Mouse (Mus musculus) C2C12 (cell line): ENCODE data around the gene Faah. TPM values are rescaled to one million over a fixed set of nuclear protein-coding genes. Genes with fewer than 3 reads are reported as not detected.

Experiments used
- H3K27me3 ChIP-seq: one replicate; pipeline ENCODE4 v1.6.1; 2011; ENCODE audit not compliant: control insufficient read depth, insufficient read depth, insufficient read length
- H3K36me3 ChIP-seq: one replicate; pipeline ENCODE4 v1.6.1; 2011; ENCODE audit not compliant: control insufficient read depth, insufficient read depth
- H3K4me3 ChIP-seq: one replicate; pipeline ENCODE4 v1.5.1; 2011; ENCODE audit warnings: mild to moderate bottlenecking, control low read depth; ENCODE audit not compliant: poor library complexity, insufficient read depth, severe bottlenecking
- H3K79me2 ChIP-seq: one replicate; pipeline ENCODE4 v1.6.1; 2011; ENCODE audit not compliant: control insufficient read depth, insufficient read depth
- H3K79me3 ChIP-seq: one replicate; pipeline ENCODE4 v1.6.1; 2011; ENCODE audit warnings: low read depth, control low read depth
- H3ac ChIP-seq: one replicate; pipeline ENCODE3; 2011; ENCODE audit warnings: low read depth; ENCODE audit not compliant: control insufficient read depth, insufficient read length
- CEBPB ChIP-seq: IDR thresholded peaks from one replicate; pipeline ENCODE4 v1.6.1; 2011; ENCODE audit warnings: low read depth, mild to moderate bottlenecking, control low read depth, moderate library complexity
- CTCF ChIP-seq: IDR thresholded peaks from one replicate; pipeline ENCODE4 v1.5.1; 2011; ENCODE audit not compliant: control insufficient read depth, insufficient read depth, insufficient read length
- FOSL1 ChIP-seq: IDR thresholded peaks from one replicate; pipeline ENCODE4 v1.8.0; 2011; ENCODE audit warnings: mild to moderate bottlenecking, low read length; ENCODE audit not compliant: poor library complexity, insufficient read depth, severe bottlenecking
- MAX ChIP-seq: IDR thresholded peaks from one replicate; pipeline ENCODE4 v1.6.1; 2011; ENCODE audit warnings: mild to moderate bottlenecking, control low read depth
- MYOD1 ChIP-seq: IDR thresholded peaks from one replicate; pipeline ENCODE4 v1.6.1; 2011; ENCODE audit warnings: low read depth; ENCODE audit not compliant: control insufficient read depth, insufficient read length
- MYOG ChIP-seq: IDR thresholded peaks from one replicate; pipeline ENCODE4 v1.6.1; 2011; ENCODE audit not compliant: control insufficient read depth, insufficient read length; ENCODE audit errors: extremely low read depth
- USF1 ChIP-seq: IDR thresholded peaks from one replicate; pipeline ENCODE4 v1.6.1; 2011; ENCODE audit warnings: low read depth, mild to moderate bottlenecking, control low read depth, moderate library complexity
- polyA plus RNA-seq: library from polyadenylated mRNA; unstranded; fragments of >200 nt; fragmentation: generic; extraction: Trizol; gene quantifications from one replicate; pipeline ENCODE4 v1.2.1, GENCODE M21; 2012; ENCODE audit warnings: missing spikeins

Gene Faah
- polyA plus RNA-seq, 1 experiment: 0.06 TPM

GRCm38 (mm10) chr4:115964446-115964845 lies 53.3 kb downstream of the Faah start:
- H3K79me3 ChIP-seq: no peaks in the 10 kb centered on the region
- H3K79me2 ChIP-seq: no peaks in the 10 kb centered on the region
- no peaks in the 10 kb centered on the region for H3K36me3 ChIP-seq
- H3K27me3 ChIP-seq: peaks cover 47% of the 10 kb centered on the region
- TF ChIP-seq MYOD1 (no peak), CTCF (no peak), FOSL1 (no peak), CEBPB (no peak), USF1 (no peak), MAX (no peak)
- H3ac ChIP-seq: no peak overlapping the region
- no peak overlapping the region for H3K4me3 ChIP-seq

- Histone ChIP-seq H3K36me3 (no peaks in the 10 kb centered on the region), H3K27me3 (peaks cover 43% of the 10 kb centered on the region), H3ac (no peak overlapping the region), H3K79me2 (no peaks in the 10 kb centered on the region), H3K4me3 (no peak overlapping the region), H3K79me3 (no peaks in the 10 kb centered on the region)
- TF ChIP-seq FOSL1 (no peak), MAX (no peak)
Measured at GRCm38 (mm10) chr4:115963751-115964150, 54.0 kb downstream of the Faah start.

GRCm38 (mm10) chr4:115962671-115963412 lies 54.9 kb downstream of the Faah start:
- peaks cover 36% of the 10 kb centered on the region for H3K27me3 ChIP-seq

GRCm38 (mm10) chr4:115961991-115962390 lies 55.7 kb downstream of the Faah start:
- Histone ChIP-seq H3K79me3 (no peaks in the 10 kb centered on the region), H3ac (no peak overlapping the region), H3K36me3 (no peaks in the 10 kb centered on the region), H3K79me2 (no peaks in the 10 kb centered on the region), H3K27me3 (peaks cover 33% of the 10 kb centered on the region), H3K4me3 (no peak overlapping the region)
- TF ChIP-seq MYOG (no peak), CTCF (no peak), CEBPB (no peak), MAX (no peak), FOSL1 (no peak), MYOD1 (no peak), USF1 (no peak)

More at GRCm38 (mm10) chr4:115962671-115963412, 54.9 kb downstream of the Faah start:
- Histone ChIP-seq H3K36me3 (no peaks in the 10 kb centered on the region), H3K4me3 (no peak overlapping the region), H3ac (peak overlapping the region; percentile 44), H3K79me2 (no peaks in the 10 kb centered on the region), H3K79me3 (no peaks in the 10 kb centered on the region)
- TF ChIP-seq CTCF (no peak), MAX (no peak), CEBPB (no peak), FOSL1 (no peak), MYOD1 (no peak), MYOG (no peak), USF1 (no peak)

GRCm38 (mm10) chr4:115959546-115959945 lies 58.2 kb downstream of the Faah start:
- Histone ChIP-seq H3K79me2 (no peaks in the 10 kb centered on the region), H3K4me3 (no peak overlapping the region), H3K36me3 (no peaks in the 10 kb centered on the region), H3ac (no peak overlapping the region), H3K27me3 (peaks cover 39% of the 10 kb centered on the region), H3K79me3 (no peaks in the 10 kb centered on the region)
- TF ChIP-seq FOSL1: no peak
- TF ChIP-seq MYOG: no peak
- no peak for TF ChIP-seq MAX
- TF ChIP-seq CTCF: no peak
- no peak for TF ChIP-seq CEBPB
- TF ChIP-seq USF1: no peak
- TF ChIP-seq MYOD1: no peak

GRCm38 (mm10) chr4:115955494-115955775 lies 62.3 kb downstream of the Faah start:
- Histone ChIP-seq H3K79me2 (no peaks in the 10 kb centered on the region), H3K36me3 (no peaks in the 10 kb centered on the region), H3K27me3 (peaks cover 47% of the 10 kb centered on the region), H3K79me3 (no peaks in the 10 kb centered on the region), H3ac (no peak overlapping the region), H3K4me3 (no peak overlapping the region)
- no peak for TF ChIP-seq MYOD1
- TF ChIP-seq USF1: no peak
- TF ChIP-seq CTCF: no peak
- no peak for TF ChIP-seq MAX
- TF ChIP-seq FOSL1: no peak
- TF ChIP-seq MYOG: no peak
- TF ChIP-seq CEBPB: no peak
